Mouse (Mus musculus) MEL (cell line): Measurements from ENCODE around the gene Arf6. TPM values are rescaled to one million over a fixed set of nuclear protein-coding genes. Genes with fewer than 3 reads are reported as not detected.

ENCODE experiments used
- DNase-seq: peaks from one replicate; pipeline ENCODE4 v3.0.0; 2011; ENCODE audit warnings: low read depth, low spot score
- H3K27ac ChIP-seq: 2 replicates; pipeline ENCODE4 v1.5.1; 2012; ENCODE audit warnings: low read depth, mild to moderate bottlenecking, control low read depth, low read length, moderate library complexity; ENCODE audit not compliant: control insufficient read depth
- H3K27me3 ChIP-seq, 2 experiments: fragments of 150-350 bp in 1 of 2; sonication (generic) in 1 of 2; 2 replicates each; pipeline ENCODE4 v1.6.1; 2012; ENCODE audit warnings: low read length in 2 of 2, mild to moderate bottlenecking in 2 of 2, improper control_type of control experiment in 1 of 2, moderate library complexity in 1 of 2; ENCODE audit not compliant: insufficient read depth in 2 of 2, control insufficient read depth in 1 of 2
- H3K36me3 ChIP-seq, 2 experiments: 2 replicates each; pipeline ENCODE4 v1.6.1; 2012 to 2014; ENCODE audit warnings: low read length in 2 of 2, improper control_type of control experiment in 1 of 2, inconsistent platforms in 1 of 2, mild to moderate bottlenecking in 1 of 2; ENCODE audit not compliant: insufficient read depth in 2 of 2, control insufficient read depth in 1 of 2
- H3K4me1 ChIP-seq, 2 experiments: fragments of 150-350 bp in 1 of 2; sonication (generic) in 1 of 2; 2 replicates each; pipeline ENCODE4 v1.6.1; 2012; ENCODE audit warnings: low read length in 2 of 2, improper control_type of control experiment in 1 of 2, mild to moderate bottlenecking in 1 of 2; ENCODE audit not compliant: insufficient read depth in 2 of 2, control insufficient read depth in 1 of 2
- H3K4me3 ChIP-seq, 2 experiments: fragments of 150-350 bp in 1 of 2; sonication (generic) in 1 of 2; 2 replicates each; pipeline ENCODE4 v1.5.1; 2012; ENCODE audit warnings: low read depth in 2 of 2, low read length in 2 of 2, mild to moderate bottlenecking in 2 of 2, moderate library complexity in 2 of 2, control low read depth in 1 of 2, improper control_type of control experiment in 1 of 2; ENCODE audit not compliant: control insufficient read depth in 1 of 2, insufficient read depth in 1 of 2
- H3K79me2 ChIP-seq: 2 replicates; pipeline ENCODE4 v1.6.1; 2012; ENCODE audit warnings: mild to moderate bottlenecking, low read length, moderate library complexity; ENCODE audit not compliant: control insufficient read depth, poor library complexity, insufficient read depth
- H3K9ac ChIP-seq: 2 replicates; pipeline ENCODE4 v1.6.1; 2012; ENCODE audit warnings: low read depth, mild to moderate bottlenecking, control low read depth, low read length, moderate library complexity; ENCODE audit not compliant: control insufficient read depth, poor library complexity, severe bottlenecking
- H3K9me3 ChIP-seq: fragments of 150-350 bp; sonication (generic); replicated peaks from 2 replicates; pipeline ENCODE4 v1.6.1; 2012; ENCODE audit warnings: mild to moderate bottlenecking, low read length, improper control_type of control experiment, moderate library complexity; ENCODE audit not compliant: insufficient read depth
- BHLHE40 ChIP-seq: IDR thresholded peaks from 2 replicates; pipeline ENCODE4 v1.6.1; 2012; ENCODE audit warnings: low read depth, mild to moderate bottlenecking, inconsistent platforms, low read length, improper control_type of control experiment, borderline replicate concordance
- CHD1 ChIP-seq: IDR thresholded peaks from 2 replicates; pipeline ENCODE4 v1.6.1; 2012; ENCODE audit warnings: low read depth, mild to moderate bottlenecking, inconsistent platforms, low read length, improper control_type of control experiment
- CTCF ChIP-seq, 3 experiments: IDR thresholded peaks in 2 of 3; conservative IDR thresholded peaks in 1 of 3; 2 replicates each; pipeline ENCODE4 v1.5.1; 2011 to 2012; ENCODE audit warnings: low read length in 3 of 3, low read depth in 2 of 3, mild to moderate bottlenecking in 2 of 3, improper control_type of control experiment in 1 of 3, inconsistent platforms in 1 of 3, mixed read lengths in 1 of 3, moderate library complexity in 1 of 3; ENCODE audit not compliant: control insufficient read depth in 1 of 3, insufficient read depth in 1 of 3, poor library complexity in 1 of 3, severe bottlenecking in 1 of 3
- E2F4 ChIP-seq: IDR thresholded peaks from 2 replicates; pipeline ENCODE4 v1.6.1; 2011; ENCODE audit warnings: low read depth, low read length, improper control_type of control experiment, borderline replicate concordance
- ELF1 ChIP-seq: IDR thresholded peaks from 2 replicates; pipeline ENCODE4 v1.6.1; 2014; ENCODE audit warnings: low read depth, mild to moderate bottlenecking, inconsistent platforms, low read length, improper control_type of control experiment, moderate library complexity
- EP300 ChIP-seq, 2 experiments: IDR thresholded peaks; 2 replicates each; pipeline ENCODE4 v1.6.1; 2011; ENCODE audit warnings: improper control_type of control experiment in 2 of 2, low read length in 2 of 2, low read depth in 1 of 2, mild to moderate bottlenecking in 1 of 2
- ETS1 ChIP-seq: IDR thresholded peaks from 2 replicates; pipeline ENCODE4 v1.6.1; 2012; ENCODE audit warnings: low read depth, mild to moderate bottlenecking, inconsistent platforms, low read length, improper control_type of control experiment, moderate library complexity
- GABPA ChIP-seq: IDR thresholded peaks from 2 replicates; pipeline ENCODE4 v1.6.1; 2012; ENCODE audit warnings: low read depth, mild to moderate bottlenecking, inconsistent platforms, low read length, improper control_type of control experiment, moderate library complexity
- GATA1 ChIP-seq: IDR thresholded peaks from 2 replicates; pipeline ENCODE4 v1.6.1; 2011; ENCODE audit warnings: low read depth, low read length, improper control_type of control experiment
- HCFC1 ChIP-seq: IDR thresholded peaks from 2 replicates; pipeline ENCODE4 v1.6.1; 2012; ENCODE audit warnings: low read depth, mild to moderate bottlenecking, inconsistent platforms, low read length, improper control_type of control experiment, moderate library complexity
- JUND ChIP-seq: IDR thresholded peaks from 2 replicates; pipeline ENCODE4 v1.6.1; 2011; ENCODE audit warnings: low read depth, mild to moderate bottlenecking, improper control_type of control experiment, low read length
- KAT2A ChIP-seq: conservative IDR thresholded peaks from 2 replicates; pipeline ENCODE4 v1.6.1; 2012; ENCODE audit warnings: low read depth, low read length, improper control_type of control experiment, inconsistent platforms
- MAFK ChIP-seq: IDR thresholded peaks from 2 replicates; pipeline ENCODE4 v1.6.1; 2011; ENCODE audit warnings: low read depth, mild to moderate bottlenecking, low read length, improper control_type of control experiment, borderline replicate concordance
- MAX ChIP-seq: IDR thresholded peaks from 2 replicates; pipeline ENCODE4 v1.6.1; 2011; ENCODE audit warnings: low read length, improper control_type of control experiment
- MAZ ChIP-seq: IDR thresholded peaks from 2 replicates; pipeline ENCODE4 v1.6.1; 2012; ENCODE audit warnings: low read depth, mild to moderate bottlenecking, inconsistent platforms, low read length, improper control_type of control experiment
- MEF2A ChIP-seq: IDR thresholded peaks from 2 replicates; pipeline ENCODE4 v1.6.1; 2014; ENCODE audit warnings: low read depth, mild to moderate bottlenecking, inconsistent platforms, low read length, improper control_type of control experiment; ENCODE audit not compliant: poor library complexity, insufficient replicate concordance, severe bottlenecking; ENCODE audit errors: extremely low read depth
- MXI1 ChIP-seq: IDR thresholded peaks from 2 replicates; pipeline ENCODE4 v1.6.1; 2011; ENCODE audit warnings: mild to moderate bottlenecking, low read depth, low read length, improper control_type of control experiment
- MYB ChIP-seq: IDR thresholded peaks from 2 replicates; pipeline ENCODE4 v1.6.1; 2011; ENCODE audit warnings: mild to moderate bottlenecking, low read depth, low read length, improper control_type of control experiment
- NELFE ChIP-seq: IDR thresholded peaks from 2 replicates; pipeline ENCODE4 v1.6.1; 2011; ENCODE audit warnings: low read depth, low read length, improper control_type of control experiment
- NRF1 ChIP-seq: IDR thresholded peaks from 2 replicates; pipeline ENCODE4 v1.6.1; 2014; ENCODE audit warnings: low read depth, mild to moderate bottlenecking, inconsistent platforms, low read length, improper control_type of control experiment, moderate library complexity; ENCODE audit not compliant: poor library complexity, insufficient read depth, severe bottlenecking
- POLR2A ChIP-seq, 2 experiments: IDR thresholded peaks; 2 replicates each; pipeline ENCODE4 v1.6.1; 2011 to 2012; ENCODE audit warnings: low read length in 2 of 2, mild to moderate bottlenecking in 2 of 2, control low read depth in 1 of 2, improper control_type of control experiment in 1 of 2, low read depth in 1 of 2, moderate library complexity in 1 of 2; ENCODE audit not compliant: control insufficient read depth in 1 of 2, insufficient read depth in 1 of 2, poor library complexity in 1 of 2
- POLR2AphosphoS2 ChIP-seq: IDR thresholded peaks from 2 replicates; pipeline ENCODE4 v1.6.1; 2011; ENCODE audit warnings: low read length, improper control_type of control experiment
- RAD21 ChIP-seq: IDR thresholded peaks from 2 replicates; pipeline ENCODE4 v1.6.1; 2011; ENCODE audit warnings: mild to moderate bottlenecking, low read depth, low read length, improper control_type of control experiment
- SIN3A ChIP-seq: IDR thresholded peaks from 2 replicates; pipeline ENCODE4 v1.6.1; 2012; ENCODE audit warnings: low read length, improper control_type of control experiment, inconsistent platforms
- SMC3 ChIP-seq: IDR thresholded peaks from 2 replicates; pipeline ENCODE4 v1.6.1; 2011; ENCODE audit warnings: low read depth, low read length, improper control_type of control experiment
- TBP ChIP-seq: IDR thresholded peaks from 2 replicates; pipeline ENCODE4 v1.8.0; 2011; ENCODE audit warnings: low read depth, low read length, improper control_type of control experiment
- USF1 ChIP-seq: IDR thresholded peaks from 2 replicates; pipeline ENCODE4 v1.6.1; 2014; ENCODE audit warnings: low read depth, mild to moderate bottlenecking, inconsistent platforms, low read length, improper control_type of control experiment, moderate library complexity
- ZKSCAN1 ChIP-seq: IDR thresholded peaks from 2 replicates; pipeline ENCODE4 v1.6.1; 2012; ENCODE audit warnings: low read depth, mild to moderate bottlenecking, inconsistent platforms, low read length, improper control_type of control experiment, moderate library complexity
- polyA plus RNA-seq, 2 experiments: library from polyadenylated mRNA; stranded (reverse) in 1 of 2; unstranded in 1 of 2; fragments of >175 nt in 1 of 2; fragments of >200 nt in 1 of 2; gene quantifications; 2 replicates each; pipeline versions ENCODE4 v1.2.1 to v1.2.4; 2012; ENCODE audit warnings: low replicate concordance in 2 of 2, low read depth in 1 of 2; ENCODE audit not compliant: insufficient read length in 2 of 2, insufficient read depth in 1 of 2, missing spikeins in 1 of 2
- total RNA-seq: library from RNA; depleted of rRNA; stranded (reverse); fragments of 300-350 nt; gene quantifications from 2 replicates; pipeline ENCODE4 v1.2.3, GENCODE M21; 2012

The Arf6 gene
- total and polyA plus RNA-seq, 3 experiments, result 140 to 192 (median 181) TPM

DNA sequence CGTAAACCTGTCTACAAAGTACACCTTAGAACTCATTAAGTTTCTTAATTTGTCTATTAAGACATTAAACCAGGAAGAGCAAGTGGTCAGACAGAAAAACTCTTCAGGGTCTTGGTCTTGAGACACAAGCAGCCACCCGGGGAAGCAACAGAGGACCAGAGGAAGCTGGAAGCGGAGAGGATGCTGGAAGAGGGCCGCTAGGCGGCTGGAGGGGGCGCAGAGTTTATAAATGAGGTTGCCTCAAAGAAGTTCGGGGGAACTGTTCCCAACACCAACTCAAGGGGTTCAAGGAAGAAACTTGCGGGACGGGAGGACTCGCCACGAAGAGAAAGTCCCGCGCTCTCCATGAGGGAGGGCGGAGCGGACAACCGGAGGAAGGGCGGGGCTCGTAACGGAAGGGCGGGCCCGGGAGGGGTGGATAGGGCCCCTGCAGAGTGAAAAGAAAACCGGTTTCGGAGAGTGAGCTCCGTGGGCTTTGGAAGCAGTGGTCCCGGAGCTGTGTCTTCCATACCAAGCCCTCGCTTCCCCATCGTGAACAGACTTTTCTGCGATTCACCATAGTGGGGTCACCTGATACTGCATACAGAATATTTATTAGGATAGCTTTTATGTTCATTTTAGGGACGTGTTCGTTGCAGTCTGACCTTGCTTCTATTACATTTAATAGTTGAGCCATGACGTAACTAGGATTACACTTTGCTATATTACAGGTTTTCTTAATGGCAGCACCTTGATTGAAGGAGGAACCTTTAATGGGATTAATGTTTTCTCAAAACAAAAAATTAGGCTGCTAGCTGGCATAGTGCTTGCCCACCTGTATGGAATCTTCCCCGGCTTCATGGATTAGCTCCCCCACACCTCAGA lies 7.8 kb upstream of the Arf6 start (continued):
- TF ChIP-seq MYB, result no peak
- TF ChIP-seq JUND, result no peak
- no peak for TF ChIP-seq MAZ
- peak; percentile 92 for TF ChIP-seq TBP
- TF ChIP-seq GATA1, result no peak
- no peak for TF ChIP-seq CHD1
- TF ChIP-seq POLR2AphosphoS2, result peak; percentile 95
- peak; percentile 95 for TF ChIP-seq NELFE
- TF ChIP-seq ZKSCAN1, result no peak
- peak; percentile 71 to 98 for TF ChIP-seq POLR2A (IDR thresholded peaks at IDR 0.05; ENCODE audit: control insufficient read depth in 1 of 2, insufficient read depth in 1 of 2, low read depth in 1 of 2, low read length in 2 of 2, poor library complexity in 1 of 2)
- no peak for TF ChIP-seq KAT2A
- no peak; a peak in 1 of 6 replicates for TF ChIP-seq CTCF (IDR thresholded peaks at IDR 0.05 in 2 of 3, conservative IDR thresholded peaks at IDR 0.05 in 1 of 3; ENCODE audit: control insufficient read depth in 1 of 3, insufficient read depth in 1 of 3, low read depth in 2 of 3, low read length in 3 of 3, poor library complexity in 1 of 3, severe bottlenecking in 1 of 3)
- TF ChIP-seq GABPA, result no peak
- no peak for TF ChIP-seq USF1
- peak; percentile 83 for TF ChIP-seq SIN3A
- no peak for TF ChIP-seq SMC3

DNA sequence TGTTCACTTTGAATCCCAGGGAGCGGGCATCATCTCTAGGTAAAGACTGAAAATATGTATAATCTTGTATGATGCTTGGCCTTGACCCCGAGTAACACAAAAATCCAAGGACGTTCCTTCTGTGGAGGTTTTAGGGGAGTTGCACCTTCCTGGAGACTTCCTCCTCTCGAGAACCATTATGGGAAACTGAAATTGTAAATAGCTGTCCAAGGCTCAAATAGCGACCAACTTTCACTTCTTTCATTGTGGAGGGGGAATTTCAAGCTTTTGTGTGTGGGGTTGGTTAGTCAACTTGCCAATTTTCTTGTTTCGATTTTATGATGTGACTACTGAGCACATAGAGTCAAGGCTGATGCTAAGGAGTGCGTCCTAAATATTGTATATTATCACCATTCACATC lies 6.2 kb upstream of the Arf6 start:
- TF ChIP-seq E2F4 (no peak), HCFC1 (no peak), MXI1 (no peak), CTCF (IDR thresholded peaks at IDR 0.05 in 2 of 3, conservative IDR thresholded peaks at IDR 0.05 in 1 of 3; ENCODE audit: control insufficient read depth in 1 of 3, insufficient read depth in 1 of 3, low read depth in 2 of 3, low read length in 3 of 3, poor library complexity in 1 of 3, severe bottlenecking in 1 of 3) (no peak), ETS1 (no peak), NELFE (no peak), MEF2A (no peak), MYB (no peak), RAD21 (no peak), KAT2A (no peak), CHD1 (no peak), GABPA (no peak), BHLHE40 (no peak), USF1 (no peak), ELF1 (no peak), NRF1 (no peak), MAFK (no peak), EP300 (IDR thresholded peaks at IDR 0.05; ENCODE audit: low read depth in 1 of 2, low read length in 2 of 2) (no peak), MAX (no peak)
- Histone ChIP-seq H3K9me3 (no peaks in the 10 kb centered on the region), H3K4me1 (peaks cover 3 to 4% of the 10 kb centered on the region in 2 experiments; a peak in 3 of 4 replicates), H3K4me3 (no peak overlapping the region), H3K9ac (no peak overlapping the region), H3K27me3 (no peaks in the 10 kb centered on the region), H3K36me3 (peaks cover 0 to 13% of the 10 kb centered on the region in 2 experiments; a peak in 2 of 4 replicates), H3K27ac (no peak overlapping the region), H3K79me2 (peaks cover 1% of the 10 kb centered on the region; the same call in 1 of the 2 replicates)
- DNase-seq, result no peak
